Mouse (Mus musculus) CH12.LX (cell line): ENCODE results near the gene Bex3.

ENCODE experiments used
- BHLHE40 ChIP-seq: IDR thresholded peaks from 2 replicates; pipeline ENCODE4 v1.6.1; 2011; ENCODE audit warnings: mild to moderate bottlenecking, low read depth, low read length, improper control_type of control experiment
- CTCF ChIP-seq, 2 experiments: IDR thresholded peaks in 1 of 2; conservative IDR thresholded peaks in 1 of 2; 2 replicates each; pipeline ENCODE4 v1.5.1; 2011 to 2012; ENCODE audit warnings: low read depth in 2 of 2, low read length in 2 of 2, improper control_type of control experiment in 1 of 2, inconsistent platforms in 1 of 2, mild to moderate bottlenecking in 1 of 2, moderate library complexity in 1 of 2
- POLR2A ChIP-seq: IDR thresholded peaks from 2 replicates; pipeline ENCODE4 v1.6.1; 2011; ENCODE audit warnings: low read depth, mild to moderate bottlenecking, improper control_type of control experiment, low read length

DNA sequence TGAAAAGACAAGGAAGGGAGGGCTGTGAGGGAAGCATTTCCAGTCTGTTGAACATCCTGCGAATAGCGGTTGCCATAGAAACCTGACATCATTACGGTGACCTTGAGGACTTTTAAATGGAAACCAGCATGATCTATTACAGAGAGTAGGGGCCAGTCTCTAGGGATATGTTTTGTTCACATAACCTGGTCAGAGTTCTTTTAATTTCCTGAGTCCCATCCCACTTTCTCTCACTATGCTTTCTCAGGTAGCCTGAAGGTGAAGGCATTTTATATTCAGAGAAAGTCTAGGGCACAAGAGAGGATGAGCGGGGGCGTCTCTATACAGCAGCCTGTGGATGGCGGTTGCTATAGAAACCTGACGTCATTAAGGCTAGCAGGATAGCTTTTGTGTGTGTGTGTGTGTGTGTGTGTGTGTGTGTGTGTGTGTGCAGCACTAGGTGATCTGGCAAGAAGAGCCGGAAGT is 20.8 kb downstream of the Bex3 start:
- TF ChIP-seq BHLHE40 (no peak), POLR2A (no peak), CTCF (conservative IDR thresholded peaks at IDR 0.05 in 1 of 2, IDR thresholded peaks at IDR 0.05 in 1 of 2; ENCODE audit: low read depth in 2 of 2, low read length in 2 of 2) (no peak)
